Mouse (Mus musculus) E14TG2a.4 (cell line): ENCODE measurements around the gene Them4.

Source experiments
- CTCF ChIP-seq: conservative IDR thresholded peaks from 2 replicates; pipeline ENCODE4 v1.5.1; 2014; ENCODE audit warnings: low read length
- NANOG ChIP-seq: IDR thresholded peaks from 2 replicates; pipeline ENCODE4 v1.6.1; 2014; ENCODE audit warnings: borderline replicate concordance, low read length, mixed read lengths

DNA sequence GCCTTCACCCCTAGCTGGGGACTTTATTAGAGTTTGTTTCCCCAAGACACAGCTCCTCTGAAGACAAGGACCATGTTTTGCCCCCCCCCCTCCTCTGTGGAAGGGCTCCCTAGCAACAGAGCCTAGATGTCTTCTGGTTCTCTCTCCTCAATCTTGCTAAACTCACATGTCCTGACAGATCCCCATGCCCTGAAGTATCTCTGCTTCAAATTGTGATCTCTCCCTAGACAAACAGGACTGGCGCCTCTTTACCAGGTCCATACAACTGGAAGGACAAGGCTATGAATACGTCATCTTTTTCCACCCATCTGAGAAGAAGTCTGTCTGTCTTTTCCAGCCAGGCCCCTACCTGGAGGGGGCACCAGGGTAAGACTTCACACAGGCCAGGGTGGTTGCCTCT is 34.3 kb downstream of the Them4 start:
- TF ChIP-seq CTCF, result no peak
- TF ChIP-seq NANOG, result no peak
